Mouse (Mus musculus) bone marrow, adult 2 months (tissue): Measurements from ENCODE around the gene Bcl2.

Experiments used
- CTCF ChIP-seq: fragments of 200-500 bp; IDR thresholded peaks from 2 replicates; pipeline ENCODE4 v1.5.1; 2011; ENCODE audit warnings: low read length, control low read depth; ENCODE audit not compliant: control insufficient read depth, insufficient read depth
- POLR2A ChIP-seq: fragments of 200-500 bp; IDR thresholded peaks from 2 replicates; pipeline ENCODE4 v1.6.1; 2011; ENCODE audit warnings: low read depth, mild to moderate bottlenecking, control low read depth, low read length, borderline replicate concordance; ENCODE audit not compliant: control insufficient read depth

- TF ChIP-seq CTCF (no peak), POLR2A (no peak)
Observed at GRCm38 (mm10) chr1:106636714-106637113, 77.4 kb downstream of the Bcl2 start.
